Mouse (Mus musculus): ENCODE measurements at regions not wholly inside any gene's neighbourhood (a gene's known extent, or its start where the extent isn't known, plus 50 kb on each side); places are given as distances from the start of the nearest gene placed in this dataset.

GRCm38 (mm10) chr15:42346131-42346530 lies 2212.0 kb downstream of the 9330182O14Rik start:
- Histone ChIP-seq H3K4me3 (ENCODE audit: control insufficient read depth, insufficient read depth, low read length) (no peak overlapping the region), H3K27me3 (ENCODE audit: control insufficient read depth, insufficient read depth, low read length) (no peaks in the 10 kb centered on the region), H3K27ac (ENCODE audit: control insufficient read depth, insufficient read depth, low read length) (no peak overlapping the region), H3K36me3 (ENCODE audit: control insufficient read depth, insufficient read depth, low read length) (no peaks in the 10 kb centered on the region), H3K4me1 (replicated peaks; ENCODE audit: control insufficient read depth, insufficient read depth, low read length) (no peaks in the 10 kb centered on the region)
- no peak for DNase-seq
- TF ChIP-seq CTCF (IDR thresholded peaks at IDR 0.05; ENCODE audit: borderline replicate concordance, control insufficient read depth, extremely low read depth, insufficient read depth, low read length, poor library complexity) (no peak), POLR2A (IDR thresholded peaks at IDR 0.05; ENCODE audit: control insufficient read depth, extremely low read depth, insufficient read depth, low read length, poor library complexity) (no peak)
- 93% methylated on average over 3 of the region's 3 CpGs for WGBS

DNA sequence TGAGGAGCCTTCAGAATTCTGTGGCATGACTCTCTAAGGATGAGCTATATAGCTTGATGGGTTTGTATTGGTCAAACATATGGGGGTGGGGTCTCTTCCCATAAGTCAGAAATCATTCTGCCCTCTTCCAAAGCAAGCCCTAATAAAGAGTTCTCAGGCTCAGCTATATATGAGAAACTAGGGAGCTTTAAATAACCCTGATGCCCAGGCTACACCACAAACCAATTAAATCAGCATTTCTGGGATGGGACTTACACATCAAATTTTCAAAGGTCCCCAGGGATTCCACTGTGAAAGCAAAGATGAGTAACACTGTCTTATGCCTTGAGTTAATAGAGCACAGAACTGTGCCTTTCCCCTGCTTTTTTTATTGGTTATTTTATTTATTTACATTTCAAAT lies 2227.7 kb downstream of the 9330182O14Rik start:
- Histone ChIP-seq H3K4me3 (ENCODE audit: control insufficient read depth, insufficient read depth, low read length) (no peak overlapping the region), H3K27ac (ENCODE audit: control insufficient read depth, insufficient read depth, low read length) (no peak overlapping the region), H3K27me3 (ENCODE audit: control insufficient read depth, insufficient read depth, low read length) (no peaks in the 10 kb centered on the region), H3K4me1 (replicated peaks; ENCODE audit: control insufficient read depth, insufficient read depth, low read length) (no peaks in the 10 kb centered on the region), H3K36me3 (ENCODE audit: control insufficient read depth, insufficient read depth, low read length) (no peaks in the 10 kb centered on the region)
- no peak for TF ChIP-seq POLR2A (IDR thresholded peaks at IDR 0.05; ENCODE audit: control insufficient read depth, extremely low read depth, insufficient read depth, low read length, poor library complexity)
- no peak for TF ChIP-seq CTCF (IDR thresholded peaks at IDR 0.05; ENCODE audit: borderline replicate concordance, control insufficient read depth, extremely low read depth, insufficient read depth, low read length, poor library complexity)
- no peak for DNase-seq

DNA sequence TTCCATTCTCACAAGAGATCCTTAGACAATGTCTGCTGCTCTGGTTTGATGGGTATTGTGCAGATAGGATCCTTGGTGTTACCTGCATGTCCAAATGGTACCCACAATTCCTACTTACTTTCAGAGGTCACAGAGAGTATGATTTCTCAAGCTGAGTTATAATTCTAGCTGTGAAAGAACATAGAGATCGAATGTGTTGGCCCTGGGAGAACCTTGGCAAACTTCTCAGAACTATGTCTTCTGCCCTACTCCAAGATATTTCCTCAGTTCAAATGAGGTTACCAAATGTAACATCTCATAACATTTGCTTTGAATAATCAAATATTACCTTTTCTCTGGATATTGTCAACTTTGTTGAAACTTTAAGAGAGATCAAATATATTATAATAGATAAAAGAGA lies 2230.8 kb downstream of the 9330182O14Rik start:
- H3K4me1 ChIP-seq (replicated peaks; ENCODE audit: control insufficient read depth, insufficient read depth, low read length), result no peaks in the 10 kb centered on the region
- no peaks in the 10 kb centered on the region for H3K27me3 ChIP-seq (ENCODE audit: control insufficient read depth, insufficient read depth, low read length)
- no peak overlapping the region for H3K27ac ChIP-seq (ENCODE audit: control insufficient read depth, insufficient read depth, low read length)
- 93% methylated on average over 1 of the region's 1 CpGs for WGBS
- no peaks in the 10 kb centered on the region for H3K36me3 ChIP-seq (ENCODE audit: control insufficient read depth, insufficient read depth, low read length)
- no peak overlapping the region for H3K4me3 ChIP-seq (ENCODE audit: control insufficient read depth, insufficient read depth, low read length)
- TF ChIP-seq POLR2A (IDR thresholded peaks at IDR 0.05; ENCODE audit: control insufficient read depth, extremely low read depth, insufficient read depth, low read length, poor library complexity), result no peak
- no peak for TF ChIP-seq CTCF (IDR thresholded peaks at IDR 0.05; ENCODE audit: borderline replicate concordance, control insufficient read depth, extremely low read depth, insufficient read depth, low read length, poor library complexity)
- no peak for DNase-seq

- Histone ChIP-seq H3K4me1 (replicated peaks; ENCODE audit: control insufficient read depth, insufficient read depth, low read length) (no peaks in the 10 kb centered on the region), H3K4me3 (ENCODE audit: control insufficient read depth, insufficient read depth, low read length) (no peak overlapping the region), H3K27me3 (ENCODE audit: control insufficient read depth, insufficient read depth, low read length) (no peaks in the 10 kb centered on the region), H3K36me3 (ENCODE audit: control insufficient read depth, insufficient read depth, low read length) (no peaks in the 10 kb centered on the region), H3K27ac (ENCODE audit: control insufficient read depth, insufficient read depth, low read length) (no peak overlapping the region)
- 94% methylated on average over 3 of the region's 3 CpGs for WGBS
- no peak for TF ChIP-seq CTCF (IDR thresholded peaks at IDR 0.05; ENCODE audit: borderline replicate concordance, control insufficient read depth, extremely low read depth, insufficient read depth, low read length, poor library complexity)
- TF ChIP-seq POLR2A (IDR thresholded peaks at IDR 0.05; ENCODE audit: control insufficient read depth, extremely low read depth, insufficient read depth, low read length, poor library complexity), result no peak
- DNase-seq, result no peak
Observed at GRCm38 (mm10) chr15:42366796-42367195, 2232.6 kb downstream of the 9330182O14Rik start.

- no peaks in the 10 kb centered on the region for H3K36me3 ChIP-seq (ENCODE audit: control insufficient read depth, insufficient read depth, low read length)
- no peak overlapping the region for H3K4me3 ChIP-seq (ENCODE audit: control insufficient read depth, insufficient read depth, low read length)
- TF ChIP-seq CTCF (IDR thresholded peaks at IDR 0.05; ENCODE audit: borderline replicate concordance, control insufficient read depth, extremely low read depth, insufficient read depth, low read length, poor library complexity) (no peak), POLR2A (IDR thresholded peaks at IDR 0.05; ENCODE audit: control insufficient read depth, extremely low read depth, insufficient read depth, low read length, poor library complexity) (no peak)
- H3K27me3 ChIP-seq (ENCODE audit: control insufficient read depth, insufficient read depth, low read length), result no peaks in the 10 kb centered on the region
- no peak for DNase-seq
- H3K4me1 ChIP-seq (replicated peaks; ENCODE audit: control insufficient read depth, insufficient read depth, low read length), result no peaks in the 10 kb centered on the region
- H3K27ac ChIP-seq (ENCODE audit: control insufficient read depth, insufficient read depth, low read length), result no peak overlapping the region
Observed at GRCm38 (mm10) chr15:42369603-42370002, 2235.4 kb downstream of the 9330182O14Rik start.

- H3K36me3 ChIP-seq (ENCODE audit: control insufficient read depth, insufficient read depth, low read length), result no peaks in the 10 kb centered on the region
- DNase-seq, result no peak
- no peaks in the 10 kb centered on the region for H3K27me3 ChIP-seq (ENCODE audit: control insufficient read depth, insufficient read depth, low read length)
- no peaks in the 10 kb centered on the region for H3K4me1 ChIP-seq (replicated peaks; ENCODE audit: control insufficient read depth, insufficient read depth, low read length)
- 93% methylated on average over 1 of the region's 1 CpGs for WGBS
- no peak overlapping the region for H3K4me3 ChIP-seq (ENCODE audit: control insufficient read depth, insufficient read depth, low read length)
- H3K27ac ChIP-seq (ENCODE audit: control insufficient read depth, insufficient read depth, low read length), result no peak overlapping the region
- TF ChIP-seq CTCF (IDR thresholded peaks at IDR 0.05; ENCODE audit: borderline replicate concordance, control insufficient read depth, extremely low read depth, insufficient read depth, low read length, poor library complexity) (no peak), POLR2A (IDR thresholded peaks at IDR 0.05; ENCODE audit: control insufficient read depth, extremely low read depth, insufficient read depth, low read length, poor library complexity) (no peak)
Observed at GRCm38 (mm10) chr15:42370044-42370443, 2235.9 kb downstream of the 9330182O14Rik start.

DNA sequence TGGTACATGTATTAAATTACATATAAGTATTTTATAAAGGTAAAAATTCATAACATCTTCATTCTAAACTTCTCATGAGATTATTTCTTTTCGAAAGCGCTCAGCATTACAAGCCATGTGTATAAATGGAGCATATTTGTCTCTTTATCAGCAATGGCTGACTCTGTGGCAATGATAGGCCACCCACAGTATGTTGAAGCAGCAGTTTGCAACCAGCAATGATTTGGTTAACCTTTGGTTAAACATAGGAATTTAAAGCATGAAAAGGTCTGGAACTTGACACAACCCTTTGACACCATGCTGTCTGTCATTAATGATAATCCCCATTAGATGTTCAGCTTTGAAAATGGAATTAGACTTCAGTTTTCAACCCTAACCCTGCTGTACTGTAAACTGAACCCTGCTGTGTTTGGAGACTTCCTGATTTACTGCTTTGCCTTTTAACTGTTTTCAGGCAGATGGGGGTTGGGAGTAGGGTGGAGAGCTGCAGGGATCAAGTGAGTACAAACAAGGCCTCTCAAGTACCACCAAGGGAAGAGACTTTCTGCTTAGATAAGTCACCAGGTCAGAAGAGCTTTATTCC lies 2238.6 kb downstream of the 9330182O14Rik start:
- Histone ChIP-seq H3K36me3 (ENCODE audit: control insufficient read depth, insufficient read depth, low read length) (no peaks in the 10 kb centered on the region), H3K27me3 (ENCODE audit: control insufficient read depth, insufficient read depth, low read length) (no peaks in the 10 kb centered on the region), H3K4me1 (replicated peaks; ENCODE audit: control insufficient read depth, insufficient read depth, low read length) (no peaks in the 10 kb centered on the region), H3K27ac (ENCODE audit: control insufficient read depth, insufficient read depth, low read length) (no peak overlapping the region), H3K4me3 (ENCODE audit: control insufficient read depth, insufficient read depth, low read length) (no peak overlapping the region)
- WGBS, result 99% methylated on average over 2 of the region's 2 CpGs
- TF ChIP-seq POLR2A (IDR thresholded peaks at IDR 0.05; ENCODE audit: control insufficient read depth, extremely low read depth, insufficient read depth, low read length, poor library complexity) (no peak), CTCF (IDR thresholded peaks at IDR 0.05; ENCODE audit: borderline replicate concordance, control insufficient read depth, extremely low read depth, insufficient read depth, low read length, poor library complexity) (no peak)
- no peak for DNase-seq

Measured in thymus, adult 2 months (tissue).